Mouse (Mus musculus): ENCODE measurements around the gene Cysltr2. TPM values are rescaled to one million over a fixed set of nuclear protein-coding genes. Genes with fewer than 3 reads are reported as not detected.

Gene Cysltr2
- total and polyA plus RNA-seq, 2 experiments from 2014 or later: 0.33 TPM; not detected in 1

- no peak overlapping the region for H3K9ac ChIP-seq (replicated peaks; ENCODE audit: low read length)
- no peak for TF ChIP-seq CTCF (IDR thresholded peaks at IDR 0.05; ENCODE audit: low read depth)
- H3K36me3 ChIP-seq (ENCODE audit: insufficient read depth, low read length): no peaks in the 10 kb centered on the region
- 26% methylated on average over 6 of the region's 6 CpGs for WGBS
- H3K4me1 ChIP-seq (ENCODE audit: insufficient read depth, low read length): no peaks in the 10 kb centered on the region
- no peaks in the 10 kb centered on the region for H3K9me3 ChIP-seq (ENCODE audit: low read length)
- ATAC-seq (peak; percentile 58; the same call in 1 of the 2 replicates), DNase-seq (ENCODE audit: low spot score) (peak; percentile 35)
- H3K27me3 ChIP-seq (ENCODE audit: insufficient read depth, low read length): no peaks in the 10 kb centered on the region
- no peak overlapping the region for H3K4me2 ChIP-seq (ENCODE audit: low read depth, low read length)
- H3K4me3 ChIP-seq (ENCODE audit: low read length): no peak overlapping the region
- H3K27ac ChIP-seq: no peak overlapping the region
These were observed 50.8 kb downstream of the Cysltr2 start for GRCm38 (mm10) chr14:72998111-72998510.

GRCm38 (mm10) chr14:72986044-72986443, 62.9 kb downstream of the Cysltr2 start:
- 0 out of 2 replicates have a peak, but pooled peaks cover 4% of the 10 kb centered on the region for H3K4me1 ChIP-seq (ENCODE audit: insufficient read depth, low read length)
- DNase-seq (ENCODE audit: low spot score) (no peak), ATAC-seq (no peak)
- no peak overlapping the region for H3K4me2 ChIP-seq (ENCODE audit: low read depth, low read length)
- no peaks in the 10 kb centered on the region for H3K9me3 ChIP-seq (ENCODE audit: low read length)
- H3K36me3 ChIP-seq (ENCODE audit: insufficient read depth, low read length): no peaks in the 10 kb centered on the region
- no peak overlapping the region for H3K4me3 ChIP-seq (ENCODE audit: low read length)
- no peak overlapping the region for H3K27ac ChIP-seq
- 84% methylated on average over 2 of the region's 2 CpGs for WGBS
- no peak overlapping the region for H3K9ac ChIP-seq (replicated peaks; ENCODE audit: low read length)
- no peak for TF ChIP-seq CTCF (IDR thresholded peaks at IDR 0.05; ENCODE audit: low read depth)
- H3K27me3 ChIP-seq (ENCODE audit: insufficient read depth, low read length): no peaks in the 10 kb centered on the region

GRCm38 (mm10) chr14:72985113-72985512, 63.8 kb downstream of the Cysltr2 start:
- Histone ChIP-seq H3K4me2 (ENCODE audit: low read depth, low read length) (no peak overlapping the region), H3K36me3 (ENCODE audit: insufficient read depth, low read length) (no peaks in the 10 kb centered on the region), H3K4me1 (ENCODE audit: insufficient read depth, low read length) (0 out of 2 replicates have a peak, but pooled peaks cover 4% of the 10 kb centered on the region), H3K9me3 (ENCODE audit: low read length) (no peaks in the 10 kb centered on the region), H3K27ac (no peak overlapping the region), H3K27me3 (ENCODE audit: insufficient read depth, low read length) (no peaks in the 10 kb centered on the region), H3K4me3 (ENCODE audit: low read length) (no peak overlapping the region), H3K9ac (replicated peaks; ENCODE audit: low read length) (no peak overlapping the region)
- ATAC-seq (no peak), DNase-seq (ENCODE audit: low spot score) (no peak)
- WGBS: 92% methylated on average over 5 of the region's 5 CpGs
- TF ChIP-seq CTCF (IDR thresholded peaks at IDR 0.05; ENCODE audit: low read depth): no peak

- peak; percentile 92 for ATAC-seq
- no peaks in the 10 kb centered on the region for H3K27me3 ChIP-seq (ENCODE audit: insufficient read depth, low read length)
- H3K27ac ChIP-seq: peak overlapping the region; percentile 28; the same call in 1 of the 2 replicates
- peak overlapping the region; percentile 33; the same call in 1 of the 2 replicates for H3K9ac ChIP-seq (replicated peaks; ENCODE audit: low read length)
- WGBS: 3% methylated on average over 11 of the region's 11 CpGs
- H3K4me2 ChIP-seq (ENCODE audit: low read depth, low read length): peak overlapping the region; percentile 49
- peak overlapping the region; percentile 24 for H3K4me3 ChIP-seq (ENCODE audit: low read length)
- H3K36me3 ChIP-seq (ENCODE audit: insufficient read depth, low read length): no peaks in the 10 kb centered on the region
- peak; percentile 95 for DNase-seq (ENCODE audit: low spot score)
- peak; percentile 95 for TF ChIP-seq CTCF (IDR thresholded peaks at IDR 0.05; ENCODE audit: low read depth)
- no peaks in the 10 kb centered on the region for H3K9me3 ChIP-seq (ENCODE audit: low read length)
- H3K4me1 ChIP-seq (ENCODE audit: insufficient read depth, low read length): 0 out of 2 replicates have a peak, but pooled peaks cover 4% of the 10 kb centered on the region
These were observed 65.5 kb downstream of the Cysltr2 start for GRCm38 (mm10) chr14:72983456-72983855.

- DNase-seq (ENCODE audit: low spot score): peak; percentile 16
These were observed 65.9 kb downstream of the Cysltr2 start for GRCm38 (mm10) chr14:72982981-72983436.

GRCm38 (mm10) chr14:72980761-72981160, 68.2 kb downstream of the Cysltr2 start:
- DNase-seq (ENCODE audit: low spot score) (no peak), ATAC-seq (no peak)
- Histone ChIP-seq H3K4me3 (ENCODE audit: low read length) (no peak overlapping the region), H3K27me3 (ENCODE audit: insufficient read depth, low read length) (no peaks in the 10 kb centered on the region), H3K4me2 (ENCODE audit: low read depth, low read length) (no peak overlapping the region), H3K9me3 (ENCODE audit: low read length) (no peaks in the 10 kb centered on the region), H3K4me1 (ENCODE audit: insufficient read depth, low read length) (0 out of 2 replicates have a peak, but pooled peaks cover 4% of the 10 kb centered on the region), H3K36me3 (ENCODE audit: insufficient read depth, low read length) (no peaks in the 10 kb centered on the region), H3K27ac (no peak overlapping the region), H3K9ac (replicated peaks; ENCODE audit: low read length) (no peak overlapping the region)
- no peak for TF ChIP-seq CTCF (IDR thresholded peaks at IDR 0.05; ENCODE audit: low read depth)
- WGBS: 61% methylated on average over 3 of the region's 3 CpGs

More at GRCm38 (mm10) chr14:72982981-72983436, 65.9 kb downstream of the Cysltr2 start:
- Histone ChIP-seq H3K9ac (replicated peaks; ENCODE audit: low read length) (peak overlapping the region; percentile 33; the same call in 1 of the 2 replicates), H3K4me1 (ENCODE audit: insufficient read depth, low read length) (0 out of 2 replicates have a peak, but pooled peaks cover 4% of the 10 kb centered on the region), H3K27me3 (ENCODE audit: insufficient read depth, low read length) (no peaks in the 10 kb centered on the region), H3K4me3 (ENCODE audit: low read length) (peak overlapping the region; percentile 24), H3K4me2 (ENCODE audit: low read depth, low read length) (peak overlapping the region; percentile 49), H3K9me3 (ENCODE audit: low read length) (no peaks in the 10 kb centered on the region), H3K27ac (peak overlapping the region; percentile 28; the same call in 1 of the 2 replicates), H3K36me3 (ENCODE audit: insufficient read depth, low read length) (no peaks in the 10 kb centered on the region)
- 31% methylated on average over 12 of the region's 12 CpGs for WGBS
- no peak for TF ChIP-seq CTCF (IDR thresholded peaks at IDR 0.05; ENCODE audit: low read depth)
- ATAC-seq: peak; percentile 46

GRCm38 (mm10) chr14:72980106-72980505, 68.8 kb downstream of the Cysltr2 start:
- Histone ChIP-seq H3K4me2 (ENCODE audit: low read depth, low read length) (no peak overlapping the region), H3K9me3 (ENCODE audit: low read length) (no peaks in the 10 kb centered on the region), H3K9ac (replicated peaks; ENCODE audit: low read length) (no peak overlapping the region), H3K4me1 (ENCODE audit: insufficient read depth, low read length) (0 out of 2 replicates have a peak, but pooled peaks cover 4% of the 10 kb centered on the region), H3K27me3 (ENCODE audit: insufficient read depth, low read length) (no peaks in the 10 kb centered on the region), H3K27ac (no peak overlapping the region), H3K4me3 (ENCODE audit: low read length) (no peak overlapping the region), H3K36me3 (ENCODE audit: insufficient read depth, low read length) (no peaks in the 10 kb centered on the region)
- no peak for DNase-seq (ENCODE audit: low spot score)
- ATAC-seq: no peak
- WGBS: 97% methylated on average over 29 of the region's 29 CpGs
- no peak for TF ChIP-seq CTCF (IDR thresholded peaks at IDR 0.05; ENCODE audit: low read depth)

Measured in hindbrain, postnatal 0 days (tissue).